Mouse (Mus musculus) ovary, adult 18-20 months (tissue): Measurements from ENCODE around the gene Nkg7.
"Not testable (repeated sequence)": the region's sequence is repeated elsewhere in the genome, so short reads cannot be mapped to it uniquely, and the experiment has no call there.

ENCODE experiments used
- DNase-seq: peaks from one replicate; pipeline ENCODE4 v3.0.0; 2022; ENCODE audit warnings: low spot score, mixed read lengths

The Nkg7 gene

GRCm38 (mm10) chr7:43436341-43437255 lies at the start of gene Nkg7:
Gene Nkg7, plus strand, starts transcription at chr7:43437073.
- DNase-seq: no peak

DNA sequence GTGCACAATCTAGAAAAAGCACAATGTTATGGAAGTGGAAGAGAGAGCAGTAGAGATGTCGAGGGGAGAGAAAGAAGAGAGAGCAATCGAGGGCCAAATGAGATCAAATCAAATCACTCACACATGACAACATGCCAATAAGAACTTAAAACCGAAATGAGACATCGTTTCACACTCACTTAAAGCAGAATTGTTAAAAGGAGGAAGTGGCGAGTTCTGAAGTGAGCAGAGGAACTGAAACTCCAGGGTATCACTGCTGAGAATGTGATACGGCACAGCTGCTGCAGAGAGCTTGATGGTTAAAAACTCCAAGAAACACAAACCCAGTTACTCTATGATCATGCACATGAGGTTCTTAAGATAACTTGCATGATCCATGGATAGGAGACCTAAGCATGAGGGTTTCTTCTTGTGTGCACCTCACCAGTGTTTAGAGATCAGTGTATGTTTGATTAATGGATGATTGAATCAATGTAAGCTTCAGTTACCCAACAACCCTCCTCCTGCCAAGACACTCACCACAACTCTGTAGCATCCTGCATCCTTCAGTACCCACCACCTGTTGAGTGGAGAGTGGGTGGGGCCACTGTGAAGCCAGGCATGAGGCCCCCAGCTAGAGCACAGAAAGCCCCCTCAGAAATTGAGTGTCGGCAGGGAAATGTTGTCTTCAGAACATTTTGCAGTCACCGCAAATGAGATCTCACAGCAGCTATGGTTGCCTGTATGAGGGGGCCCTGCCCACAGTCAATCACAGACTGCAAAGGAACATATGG lies 44.3 kb upstream of the Nkg7 start:
- no peak for DNase-seq

- DNase-seq: no peak
Measured at GRCm38 (mm10) chr7:43399501-43399900, 37.4 kb upstream of the Nkg7 start.

DNA sequence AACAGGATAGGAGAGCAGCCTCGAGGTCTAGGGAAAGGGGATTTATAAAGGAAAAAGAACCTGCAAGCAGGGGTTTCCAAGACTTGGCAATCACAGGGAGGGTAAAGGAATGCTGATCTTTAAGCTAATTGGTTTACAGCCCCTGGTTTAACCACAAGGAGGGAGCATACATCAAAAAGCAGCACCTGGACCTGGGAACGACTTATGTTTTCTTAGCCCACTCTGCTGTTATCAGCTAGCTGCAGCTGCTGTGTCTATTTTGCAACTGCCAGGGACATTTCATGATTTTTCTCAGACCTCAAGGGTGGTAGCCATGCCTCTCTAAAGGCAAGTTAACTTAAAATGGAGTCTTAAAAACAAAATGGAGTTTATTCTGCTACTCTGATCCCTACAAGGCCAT lies 34.2 kb upstream of the Nkg7 start:
- DNase-seq: no peak

- no peak for DNase-seq
Measured at GRCm38 (mm10) chr7:43407573-43407972, 29.3 kb upstream of the Nkg7 start.

DNA sequence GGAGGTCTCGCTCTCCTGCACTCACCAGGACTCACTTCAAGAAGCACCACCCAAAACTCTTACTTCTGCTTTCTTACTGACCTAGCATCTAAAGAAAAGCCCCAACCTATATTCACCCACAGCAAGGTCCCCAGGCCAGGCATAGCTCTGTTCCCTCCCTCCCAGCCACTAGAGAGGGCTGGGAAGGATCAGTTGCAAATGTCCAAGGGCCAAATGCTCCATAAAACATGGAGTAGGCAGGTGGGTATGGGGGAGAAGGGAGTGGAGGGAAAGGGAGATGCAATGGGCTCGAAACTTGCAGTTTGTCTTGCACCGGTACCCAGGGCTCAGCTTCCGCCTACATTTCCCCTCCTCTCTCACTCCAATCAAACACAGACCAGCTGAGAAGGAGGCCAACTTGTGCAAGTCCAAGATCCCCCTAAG lies 28.7 kb upstream of the Nkg7 start, which contains the start of gene Siglecg:
TSS of gene Siglecg (plus strand) at position 74 of the 423 bp plus-strand sequence.
- DNase-seq: no peak

DNA sequence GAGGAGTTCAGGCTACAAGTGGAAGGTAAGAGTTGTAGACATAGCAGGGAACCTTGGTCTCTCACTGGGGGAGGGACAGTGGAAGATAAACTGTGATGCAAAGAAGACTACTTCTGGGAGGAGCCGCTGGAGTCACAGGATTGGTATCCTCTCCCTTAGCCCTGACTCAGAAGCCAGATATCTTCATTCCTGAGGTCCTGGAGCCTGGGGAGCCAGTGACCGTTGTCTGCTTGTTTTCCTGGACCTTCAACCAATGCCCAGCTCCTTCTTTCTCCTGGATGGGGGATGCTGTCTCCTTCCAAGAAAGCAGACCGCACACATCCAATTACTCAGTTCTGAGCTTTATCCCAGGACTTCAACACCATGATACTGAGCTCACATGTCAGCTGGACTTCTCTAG lies 27.8 kb upstream of the Nkg7 start:
- no peak for DNase-seq

DNA sequence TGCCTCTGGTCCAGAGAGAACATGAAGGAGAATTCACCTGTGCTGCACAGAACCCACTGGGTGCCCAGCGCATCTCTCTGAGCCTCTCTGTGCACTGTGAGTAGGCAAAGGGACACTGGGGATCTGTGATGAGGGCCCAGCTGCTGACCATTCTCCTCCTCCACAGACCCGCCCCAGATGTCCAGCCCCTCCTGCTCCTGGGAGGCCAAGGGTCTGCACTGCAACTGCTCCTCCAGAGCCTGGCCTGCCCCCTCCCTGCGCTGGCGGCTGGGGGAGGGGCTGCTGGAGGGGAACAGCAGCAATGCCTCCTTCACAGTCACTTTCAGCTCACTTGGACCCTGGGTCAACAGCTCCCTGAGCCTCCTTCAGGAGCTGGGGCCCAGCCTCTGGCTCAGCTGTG lies 25.1 kb upstream of the Nkg7 start:
- DNase-seq: not testable (repeated sequence)

DNA sequence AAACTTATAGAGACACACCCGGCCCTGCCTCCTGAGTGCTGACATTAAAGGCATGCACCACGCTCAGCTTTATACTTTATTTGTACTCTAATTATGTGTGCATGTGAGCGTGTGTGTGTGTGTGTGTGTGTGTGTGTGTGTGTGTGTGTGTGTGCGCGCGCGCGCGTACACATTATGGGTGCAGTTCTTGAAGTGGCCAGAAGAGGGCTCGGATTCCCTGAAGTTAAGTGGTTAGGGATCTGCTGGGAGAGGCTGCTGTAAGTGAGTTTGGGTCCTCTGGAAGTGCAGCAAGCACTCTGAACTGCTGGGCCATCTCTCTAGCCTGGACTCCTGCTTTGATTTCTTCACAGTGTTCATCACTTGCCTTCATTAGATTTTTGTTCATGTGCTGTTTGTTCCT lies 19.6 kb upstream of the Nkg7 start:
- no peak for DNase-seq

DNA sequence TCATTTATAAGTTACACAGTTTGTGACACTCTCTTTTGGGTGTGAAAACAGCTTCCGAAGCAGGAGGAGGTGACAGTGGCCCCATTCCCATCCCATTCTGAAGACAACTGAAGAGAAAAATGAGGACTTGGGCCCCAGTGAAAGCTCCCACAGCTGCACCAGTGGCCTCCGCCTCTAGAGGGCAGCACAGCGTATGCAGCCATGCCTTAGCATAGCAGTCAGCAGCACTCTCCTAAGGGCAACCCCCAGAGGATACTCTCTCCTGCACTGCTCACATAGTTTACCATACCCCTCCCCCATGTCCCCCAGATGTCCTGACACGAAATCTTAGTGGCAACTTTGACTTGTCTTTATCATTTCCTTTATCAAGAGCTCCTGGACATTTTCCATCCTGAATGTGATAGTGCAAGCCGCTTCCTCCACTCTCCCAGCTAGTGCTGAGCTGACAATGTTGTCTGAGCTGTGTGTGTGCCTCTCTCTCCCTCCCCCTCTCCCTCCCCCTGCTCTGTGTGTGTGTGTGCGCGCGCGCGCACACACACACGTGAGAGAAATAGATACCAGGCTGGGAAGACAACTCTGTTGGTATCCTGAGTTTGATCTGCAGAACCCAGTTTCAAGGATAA lies 13.8 kb upstream of the Nkg7 start:
- peak; percentile 33 for DNase-seq

GRCm38 (mm10) chr7:43423991-43424625 lies 12.8 kb upstream of the Nkg7 start:
- no peak for DNase-seq

DNA sequence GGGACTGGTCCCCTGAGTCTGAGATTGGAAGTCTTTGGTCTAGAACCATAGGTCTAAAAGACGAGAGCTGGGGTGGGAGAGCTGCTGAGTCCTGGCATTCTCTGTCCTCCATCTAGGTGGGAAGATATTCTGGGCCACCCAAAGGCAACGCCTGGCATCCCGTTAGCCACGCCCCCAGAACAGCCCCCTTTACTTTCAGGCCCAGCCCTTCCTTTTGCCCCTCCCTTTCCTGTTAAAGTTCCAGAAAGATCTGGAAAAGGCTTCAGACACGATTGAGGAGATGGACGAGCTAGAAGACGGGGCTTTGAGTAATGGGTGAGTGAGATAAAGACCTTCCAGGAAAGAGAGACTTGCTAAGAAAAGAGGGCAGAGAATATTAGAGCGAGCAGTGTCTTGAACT lies 9.5 kb upstream of the Nkg7 start, which contains the start of gene Lim2:
TSS of gene Lim2 (plus strand) at position 265 of the 400 bp plus-strand sequence.
- DNase-seq: no peak

DNA sequence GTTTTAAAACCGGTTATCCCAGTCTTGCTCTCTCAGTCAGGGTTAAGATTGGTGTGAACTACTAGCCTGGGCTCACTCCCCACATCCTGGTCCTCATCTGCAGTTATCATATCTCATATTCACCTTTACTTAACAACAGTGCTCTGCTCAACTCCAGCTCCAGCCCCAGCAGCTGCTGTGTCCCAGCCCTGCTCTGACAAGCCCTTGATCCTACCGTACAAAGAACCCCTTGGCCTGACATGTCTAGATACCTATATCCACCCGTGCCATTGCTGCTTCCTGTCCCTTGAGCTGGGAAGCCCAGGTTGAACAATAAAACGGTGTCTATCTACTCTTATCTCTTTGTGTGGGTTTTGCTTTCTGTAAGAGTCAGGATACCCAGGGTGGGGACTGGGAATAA lies 7.4 kb upstream of the Nkg7 start:
- no peak for DNase-seq

- DNase-seq: no peak
Measured at GRCm38 (mm10) chr7:43432891-43433290, 4.0 kb upstream of the Nkg7 start.

- DNase-seq: no peak
Measured at GRCm38 (mm10) chr7:43434676-43435075, 2.2 kb upstream of the Nkg7 start.

- no peak for DNase-seq
Measured at GRCm38 (mm10) chr7:43438611-43439010, 1.7 kb downstream of the Nkg7 start.

DNA sequence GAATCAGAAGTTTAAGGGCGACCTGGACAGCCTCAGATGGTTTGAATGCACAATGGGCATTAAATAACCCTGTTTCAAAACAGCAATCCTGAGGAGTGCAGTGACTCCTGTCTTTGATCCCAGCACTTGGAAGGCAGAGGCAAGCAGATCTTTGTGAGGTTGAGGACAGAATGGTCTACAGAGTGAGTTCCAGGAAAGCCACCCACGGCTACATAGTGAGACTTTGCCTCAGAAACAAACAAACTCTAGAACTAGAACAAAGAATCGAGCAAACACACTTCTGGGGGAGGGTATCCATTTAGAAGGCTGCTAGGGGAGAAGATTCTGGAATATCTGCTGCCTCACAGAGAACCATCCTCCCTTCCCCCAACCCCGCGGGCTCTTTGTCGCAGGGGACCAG lies 3.6 kb downstream of the Nkg7 start, which contains the start of gene Cldnd2:
TSS of gene Cldnd2 (plus strand) at position 301 of the 400 bp plus-strand sequence.
- no peak for DNase-seq

DNA sequence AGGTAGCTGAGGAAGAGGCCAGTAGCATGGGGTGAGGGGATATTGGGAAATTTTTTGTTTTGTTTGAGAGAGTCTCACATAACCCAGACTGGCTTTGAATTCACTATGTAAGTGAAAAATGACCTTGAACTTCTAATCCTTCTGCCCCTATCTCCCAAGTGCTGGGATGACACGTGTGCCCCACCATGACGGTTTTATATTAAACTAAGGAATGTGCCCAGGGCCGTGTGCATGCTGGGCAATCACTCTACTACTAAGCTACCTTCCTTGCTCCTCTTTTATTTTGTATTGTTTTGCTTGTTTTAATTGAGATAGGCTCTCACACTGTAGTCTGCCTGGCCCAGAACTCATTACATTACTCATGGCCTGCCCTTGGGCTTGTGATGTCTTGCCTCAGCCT lies 4.2 kb downstream of the Nkg7 start:
- DNase-seq: no peak

- no peak for DNase-seq
Measured at GRCm38 (mm10) chr7:43442684-43443083, 5.8 kb downstream of the Nkg7 start.

DNA sequence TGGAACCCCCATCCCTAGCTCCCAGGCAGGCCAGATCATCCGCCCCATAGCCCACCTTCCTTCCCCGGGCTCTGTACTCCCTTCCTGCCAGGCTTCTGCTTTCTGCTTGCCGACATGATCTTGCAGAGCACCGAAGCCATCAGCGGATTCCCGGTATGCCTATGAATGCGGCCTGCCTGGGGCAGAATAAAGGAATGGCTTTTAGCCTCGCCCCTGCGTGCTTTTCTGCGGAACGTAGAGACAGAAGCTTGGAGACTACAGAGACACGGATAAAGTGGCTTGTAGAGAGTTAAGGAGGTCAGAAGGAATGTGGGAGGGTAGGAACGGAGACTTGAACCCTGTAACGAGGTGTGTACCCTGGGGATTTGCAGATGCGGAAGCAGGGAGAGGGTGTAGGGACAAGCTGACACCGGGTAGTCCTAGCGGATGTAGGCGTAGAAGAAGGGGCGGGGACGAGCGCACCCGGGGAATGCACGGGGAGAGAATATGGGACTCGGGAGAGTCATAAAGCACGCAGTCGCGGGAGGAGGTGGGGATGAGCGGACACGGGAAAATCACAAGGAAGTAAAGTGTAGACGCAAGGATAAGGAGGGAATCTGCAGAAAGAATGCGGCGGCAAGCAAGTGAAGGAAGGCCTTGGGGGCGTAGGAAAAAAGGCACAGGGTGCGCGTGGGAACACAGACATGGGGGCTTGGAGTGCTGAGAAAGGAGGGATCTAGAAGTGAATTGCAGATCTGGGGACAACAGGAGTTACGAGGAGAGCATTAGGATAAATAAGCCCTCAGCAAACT lies 6.4 kb downstream of the Nkg7 start:
- peak; percentile 80 for DNase-seq

GRCm38 (mm10) chr7:43443917-43444293 lies 7.0 kb downstream of the Nkg7 start, which contains the start of the genes Etfb and Gm45233:
Gene Etfb, plus strand, starts transcription at chr7:43444083.
Gene Gm45233, plus strand, starts transcription at chr7:43444128.
- DNase-seq: peak; percentile 96
